Mouse (Mus musculus) ES-Bruce4 (cell line): Measurements from ENCODE around the gene Diras2. TPM values are rescaled to one million over a fixed set of nuclear protein-coding genes. Genes with fewer than 3 reads are reported as not detected.

Experiments
- H3K27ac ChIP-seq: 2 replicates; pipeline ENCODE4 v1.5.1; 2012; ENCODE audit warnings: low read length, inconsistent platforms; ENCODE audit not compliant: insufficient read depth
- H3K27me3 ChIP-seq: 2 replicates; pipeline ENCODE4 v1.6.1; 2012; ENCODE audit warnings: mild to moderate bottlenecking, low read length, inconsistent platforms; ENCODE audit not compliant: control insufficient read depth, poor library complexity, insufficient read depth, severe bottlenecking
- H3K36me3 ChIP-seq: 2 replicates; pipeline ENCODE4 v1.6.1; 2012; ENCODE audit warnings: inconsistent platforms, mild to moderate bottlenecking, low read length, moderate library complexity; ENCODE audit not compliant: control insufficient read depth, poor library complexity, insufficient read depth, severe bottlenecking
- H3K4me1 ChIP-seq: one replicate; pipeline ENCODE4 v1.8.1; 2011; ENCODE audit warnings: low read length; ENCODE audit not compliant: control insufficient read depth, insufficient read depth
- H3K4me3 ChIP-seq: 2 replicates; pipeline ENCODE4 v1.5.1; 2011; ENCODE audit warnings: low read depth, mild to moderate bottlenecking, low read length
- H3K9ac ChIP-seq: 2 replicates; pipeline ENCODE4 v1.6.1; 2012; ENCODE audit warnings: low read depth, mild to moderate bottlenecking, inconsistent platforms; ENCODE audit not compliant: poor library complexity, severe bottlenecking
- H3K9me3 ChIP-seq: replicated peaks from 2 replicates; pipeline ENCODE4 v1.6.1; 2012; ENCODE audit warnings: mild to moderate bottlenecking, low read length, inconsistent platforms; ENCODE audit not compliant: control insufficient read depth, poor library complexity, insufficient read depth, severe bottlenecking
- CTCF ChIP-seq: IDR thresholded peaks from one replicate; pipeline ENCODE4 v1.8.1; 2011; ENCODE audit warnings: low read depth, low read length
- EP300 ChIP-seq: IDR thresholded peaks from 2 replicates; pipeline ENCODE4 v1.6.1; 2011; ENCODE audit warnings: low read depth, low read length; ENCODE audit not compliant: insufficient read depth
- POLR2A ChIP-seq: IDR thresholded peaks from one replicate; pipeline ENCODE4 v1.8.1; 2011; ENCODE audit warnings: low read length; ENCODE audit not compliant: insufficient read depth
- polyA plus RNA-seq: library from polyadenylated mRNA; stranded (reverse); fragments of >200 nt; gene quantifications from 2 replicates; pipeline ENCODE4 v1.2.4, GENCODE M21; 2011; ENCODE audit warnings: low read depth; ENCODE audit not compliant: missing spikeins, insufficient read depth, insufficient read length

Gene Diras2
- polyA plus RNA-seq, 1 experiment, result 0.21 TPM

DNA sequence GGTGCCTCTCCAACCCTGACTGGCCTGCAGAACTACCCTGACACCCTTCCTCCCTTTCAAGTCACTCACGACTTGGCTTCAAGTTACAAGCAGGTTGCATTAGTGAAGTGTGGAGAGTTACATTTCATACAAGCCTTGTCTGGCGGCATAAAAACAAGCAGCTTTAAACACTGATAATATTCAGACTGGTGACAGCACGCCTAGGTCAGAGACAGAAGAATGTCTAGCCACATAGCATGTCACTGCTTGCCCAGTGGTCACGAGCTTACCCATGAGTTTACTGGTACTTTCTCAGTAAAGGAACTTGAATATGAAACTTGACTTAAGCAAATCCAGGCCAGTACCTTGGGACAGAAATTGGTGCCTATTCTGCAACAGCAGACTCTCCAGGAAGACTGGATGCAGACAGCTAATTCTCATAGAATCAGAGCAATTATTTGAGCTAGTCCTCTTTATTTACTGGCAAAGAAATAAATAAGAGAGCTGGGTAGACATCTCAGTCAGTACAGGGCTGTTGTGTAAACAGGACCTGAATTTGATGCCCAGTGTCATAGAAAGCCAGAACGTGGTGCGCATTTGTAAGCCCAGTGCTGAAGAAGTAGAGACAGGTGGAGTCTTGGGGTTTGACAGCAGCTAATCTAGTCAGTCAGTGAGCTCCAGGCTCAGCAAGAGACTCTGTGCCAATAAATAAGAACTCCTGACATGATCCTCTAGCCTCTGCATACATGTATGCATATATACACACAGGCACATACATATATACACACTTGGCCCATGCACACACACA is 4.6 kb downstream of the Diras2 start:
- Histone ChIP-seq H3K36me3 (no peaks in the 10 kb centered on the region), H3K27me3 (no peaks in the 10 kb centered on the region), H3K9ac (no peak overlapping the region), H3K4me1 (no peaks in the 10 kb centered on the region), H3K27ac (no peak overlapping the region), H3K4me3 (no peak overlapping the region), H3K9me3 (no peaks in the 10 kb centered on the region)
- TF ChIP-seq CTCF (no peak), POLR2A (no peak), EP300 (no peak)

DNA sequence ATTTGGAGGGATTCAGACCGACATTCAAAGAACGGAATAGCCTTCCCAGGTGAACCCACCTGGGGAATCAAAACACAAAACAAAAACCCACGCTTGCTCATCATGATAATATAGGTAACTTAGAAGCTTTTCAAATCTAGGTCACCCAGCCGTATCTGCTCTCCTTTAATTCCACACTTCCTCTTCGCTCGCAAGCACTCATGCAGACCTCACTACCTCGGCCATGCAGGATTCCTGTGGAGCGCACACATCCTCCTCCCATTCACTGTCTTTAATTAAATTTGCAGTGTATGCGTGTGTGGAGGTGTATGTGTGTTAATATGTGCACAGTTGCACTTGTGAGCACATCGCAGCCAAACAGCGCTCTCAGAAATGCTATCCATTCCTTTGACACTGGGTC is 6.8 kb downstream of the Diras2 start:
- Histone ChIP-seq H3K4me1 (no peaks in the 10 kb centered on the region), H3K27ac (no peak overlapping the region), H3K36me3 (no peaks in the 10 kb centered on the region), H3K27me3 (no peaks in the 10 kb centered on the region), H3K9me3 (no peaks in the 10 kb centered on the region), H3K9ac (no peak overlapping the region), H3K4me3 (no peak overlapping the region)
- TF ChIP-seq CTCF (no peak), POLR2A (no peak), EP300 (no peak)

DNA sequence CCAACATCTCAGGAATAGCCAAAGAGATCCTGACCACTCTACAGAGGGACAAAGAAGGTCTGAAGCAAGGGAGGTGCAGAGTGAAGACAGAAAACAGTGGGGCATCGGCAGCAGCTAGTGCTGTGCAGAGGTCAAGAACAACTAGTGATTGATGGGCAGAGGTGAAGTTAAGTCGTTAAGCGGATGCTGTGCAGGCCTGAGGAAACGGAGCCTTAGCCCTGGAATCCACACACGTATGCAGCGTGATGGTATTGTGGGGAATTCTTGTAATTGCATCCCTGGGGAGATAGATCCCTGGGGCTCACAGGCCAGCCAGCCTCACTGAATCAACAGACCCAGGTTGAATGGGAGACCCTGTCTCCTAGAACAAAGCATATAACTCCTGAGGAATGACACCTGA is 9.9 kb downstream of the Diras2 start:
- Histone ChIP-seq H3K27me3 (no peaks in the 10 kb centered on the region), H3K36me3 (no peaks in the 10 kb centered on the region), H3K4me1 (no peaks in the 10 kb centered on the region), H3K9me3 (no peaks in the 10 kb centered on the region), H3K9ac (no peak overlapping the region), H3K4me3 (no peak overlapping the region), H3K27ac (no peak overlapping the region)
- no peak for TF ChIP-seq CTCF
- no peak for TF ChIP-seq POLR2A
- TF ChIP-seq EP300, result no peak

DNA sequence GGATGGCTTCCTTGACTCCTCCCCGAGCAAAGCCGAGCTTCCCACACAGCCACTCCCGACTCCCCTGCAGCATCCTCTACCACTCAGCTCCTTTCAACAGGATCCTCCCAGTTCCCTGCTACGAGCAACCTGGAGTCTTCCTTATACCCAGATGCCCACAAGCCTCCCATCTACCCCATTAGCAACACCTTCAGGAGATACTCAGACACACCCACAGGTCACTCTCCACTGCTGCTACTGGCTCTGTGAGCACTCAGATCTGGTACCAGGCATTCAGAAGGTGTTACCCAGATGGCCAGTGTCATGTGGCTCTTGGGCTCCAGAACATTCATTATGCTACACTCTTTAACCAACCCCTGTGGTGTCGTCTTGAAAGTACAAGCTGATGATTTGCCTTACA is 11.7 kb downstream of the Diras2 start:
- no peaks in the 10 kb centered on the region for H3K27me3 ChIP-seq
- TF ChIP-seq EP300 (no peak), POLR2A (no peak), CTCF (no peak)

DNA sequence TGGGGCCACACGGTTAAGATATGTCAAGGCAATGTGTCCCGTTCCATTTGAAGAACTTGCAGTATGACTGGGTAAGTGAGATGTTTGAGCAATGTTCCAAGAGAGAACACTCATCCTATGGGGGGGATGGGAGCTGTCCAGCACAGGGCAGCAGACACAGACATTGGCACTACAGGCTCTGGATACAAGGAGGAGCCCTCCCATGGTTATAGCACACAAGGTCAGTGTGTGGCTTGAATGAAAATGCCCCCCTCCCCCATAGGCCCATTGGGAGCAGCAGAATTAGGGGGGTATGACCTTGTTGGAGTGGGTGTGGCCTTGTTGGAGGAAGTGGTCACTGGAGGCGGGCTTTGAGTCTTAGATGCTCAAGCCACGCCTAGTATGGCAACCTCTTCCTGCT is 12.7 kb downstream of the Diras2 start:
- Histone ChIP-seq H3K4me1 (no peaks in the 10 kb centered on the region), H3K27me3 (no peaks in the 10 kb centered on the region), H3K36me3 (no peaks in the 10 kb centered on the region), H3K4me3 (no peak overlapping the region), H3K9me3 (no peaks in the 10 kb centered on the region), H3K27ac (no peak overlapping the region), H3K9ac (no peak overlapping the region)
- TF ChIP-seq POLR2A (no peak), CTCF (no peak)

More for the DNA sequence above, 11.7 kb downstream of the Diras2 start:
- Histone ChIP-seq H3K4me3 (no peak overlapping the region), H3K27ac (no peak overlapping the region), H3K36me3 (no peaks in the 10 kb centered on the region), H3K4me1 (no peaks in the 10 kb centered on the region), H3K9me3 (no peaks in the 10 kb centered on the region), H3K9ac (no peak overlapping the region)

DNA sequence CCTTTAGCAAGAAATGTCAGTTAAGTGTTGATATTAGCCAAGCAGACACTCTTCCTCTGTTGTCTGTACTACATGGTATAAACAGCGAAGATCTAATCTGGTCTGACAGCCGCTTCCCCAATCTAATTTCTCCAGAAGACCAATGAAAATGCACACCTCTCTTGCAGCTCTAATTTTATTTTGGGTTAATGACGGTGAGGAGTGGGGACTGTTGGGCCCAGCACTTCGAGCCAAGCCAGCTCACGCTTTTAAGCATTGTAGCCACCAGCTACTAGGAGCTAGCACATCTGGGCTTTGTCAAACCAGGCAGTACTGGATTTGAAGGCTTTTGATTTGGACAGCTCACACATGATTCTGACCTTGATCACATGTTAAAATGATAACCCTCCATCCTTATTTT is 14.1 kb downstream of the Diras2 start:
- Histone ChIP-seq H3K4me1 (no peaks in the 10 kb centered on the region), H3K36me3 (no peaks in the 10 kb centered on the region), H3K9ac (no peak overlapping the region), H3K9me3 (no peaks in the 10 kb centered on the region), H3K27ac (no peak overlapping the region), H3K4me3 (no peak overlapping the region), H3K27me3 (no peaks in the 10 kb centered on the region)
- TF ChIP-seq EP300, result no peak
- no peak for TF ChIP-seq CTCF
- TF ChIP-seq POLR2A, result no peak
